ENCODE assay signal across 7 mouse cellular contexts in the genomic region with DNA sequence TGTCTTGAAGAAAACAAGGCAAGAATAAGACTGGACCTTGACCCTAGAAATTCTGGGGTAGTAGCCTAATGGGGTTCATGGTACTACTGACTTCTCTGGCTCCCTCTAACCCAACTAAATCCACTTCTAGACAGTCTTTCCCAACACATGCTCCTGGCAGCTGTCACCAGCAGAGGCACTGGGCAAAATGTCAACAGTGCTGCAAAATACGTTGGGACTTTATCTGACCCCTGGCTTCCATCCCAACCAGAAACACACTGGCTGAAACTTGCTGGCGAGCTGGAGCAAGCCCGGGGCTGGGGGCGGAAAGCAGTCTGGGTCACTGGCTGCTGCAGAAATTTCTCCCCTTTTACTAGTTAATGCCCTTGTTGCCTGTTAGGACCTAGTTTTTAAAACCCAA. TPM values are rescaled to one million over a fixed set of nuclear protein-coding genes. Genes with fewer than 3 reads are reported as not detected.
DNase-seq lines count a peak whose midpoint lies in the region; ATAC-seq and TF ChIP-seq lines count a peak whose summit lies in the region.

No protein-coding gene starts in this region.

- H3K27ac ChIP-seq in heart, postnatal 0 days (ENCODE audit: low read depth) = peak overlapping the region; percentile 99
- peak overlapping the region; percentile 31 for H3K27ac ChIP-seq in midbrain, embryonic 11.5 days (ENCODE audit: low read depth, low read length)

- TF ChIP-seq EP300 in heart, postnatal 0 days (IDR thresholded peaks at IDR 0.05; ENCODE audit: low read depth) = peak; percentile 76; the same call in 1 of the 2 replicates

- H3K4me1 ChIP-seq in heart, postnatal 0 days (ENCODE audit: control insufficient read depth, insufficient read depth) = peaks cover 46% of the 10 kb centered on the region
- peaks cover 37% of the 10 kb centered on the region for H3K4me1 ChIP-seq in midbrain, embryonic 11.5 days (ENCODE audit: control insufficient read depth, insufficient read depth, low read length)

- 3% methylated on average over 4 of the region's 4 CpGs for WGBS in heart, postnatal 0 days
- WGBS in midbrain, embryonic 11.5 days = 7% methylated on average over 4 of the region's 4 CpGs

- TF ChIP-seq CTCF in heart, postnatal 0 days (IDR thresholded peaks at IDR 0.05; ENCODE audit: low read depth) = peak; percentile 25; the same call in 1 of the 2 replicates

- H3K4me2 ChIP-seq in heart, postnatal 0 days (ENCODE audit: low read depth, low read length) = peak overlapping the region; percentile 66
- peak overlapping the region; percentile 40 for H3K4me2 ChIP-seq in midbrain, embryonic 11.5 days

- ATAC-seq in heart, postnatal 0 days (ENCODE audit: insufficient read depth, low read depth) = peak; percentile 76
- ATAC-seq in midbrain, embryonic 11.5 days (ENCODE audit: low FRiP score) = no peak
- ATAC-seq in inflammation-experienced regulatory T-cells, adult 6 months = no peak

- peak; percentile 88 for DNase-seq in adrenal gland, adult 2 months
- peak; percentile 95 for DNase-seq in fat pad, adult 2 months (ENCODE audit: extremely low read depth, low read depth, low spot score)
- DNase-seq in heart, postnatal 0 days (ENCODE audit: low spot score) = peak; percentile 96
- peak; percentile 90 to 93 for DNase-seq in kidney, postnatal 25 days
- no peak for DNase-seq in midbrain, embryonic 11.5 days (ENCODE audit: low spot score, missing footprints)
- no peak for DNase-seq in natural killer cell, adult 2 months (ENCODE audit: low spot score in 2 of 2)

- peak overlapping the region; percentile 38 for H3K4me3 ChIP-seq in heart, postnatal 0 days (ENCODE audit: low read depth, low read length)
- no peak overlapping the region for H3K4me3 ChIP-seq in midbrain, embryonic 11.5 days (ENCODE audit: low read depth, low read length)

- no peaks in the 10 kb centered on the region for H3K27me3 ChIP-seq in heart, postnatal 0 days (ENCODE audit: control insufficient read depth, insufficient read depth, low read length)
- no peaks in the 10 kb centered on the region; the same call in 1 of the 2 replicates for H3K27me3 ChIP-seq in midbrain, embryonic 11.5 days (ENCODE audit: control insufficient read depth, insufficient read depth, low read length)

- H3K36me3 ChIP-seq in heart, postnatal 0 days (replicated peaks; ENCODE audit: control insufficient read depth, insufficient read depth, low read length) = no peaks in the 10 kb centered on the region
- H3K36me3 ChIP-seq in midbrain, embryonic 11.5 days (ENCODE audit: control insufficient read depth, insufficient read depth, low read length) = no peaks in the 10 kb centered on the region

- H3K9ac ChIP-seq in heart, postnatal 0 days (replicated peaks; ENCODE audit: low read depth, low read length) = peak overlapping the region; percentile 53
- peak overlapping the region; percentile 31; the same call in 1 of the 2 replicates for H3K9ac ChIP-seq in midbrain, embryonic 11.5 days (ENCODE audit: low read length)

- no peaks in the 10 kb centered on the region for H3K9me3 ChIP-seq in heart, postnatal 0 days (replicated peaks; ENCODE audit: control insufficient read depth, low read length)
- H3K9me3 ChIP-seq in midbrain, embryonic 11.5 days (ENCODE audit: control insufficient read depth, low read length) = no peaks in the 10 kb centered on the region

RNA-seq across cellular contexts. Expression of a gene that starts 35.5 kb away (rescaled TPM):
- total RNA-seq in adrenal gland, adult 2 months (2021) = 10 to 100 TPM; 53.1 to 56.1 TPM
- 151 and 157 TPM in 2 replicates for polyA plus RNA-seq in adrenal gland, adult 2 months (2012; rRNA removed)
- 30.3 and 35.6 TPM in 2 replicates for total RNA-seq in heart, postnatal 0 days (2014; rRNA removed; ENCODE audit: low replicate concordance)
- polyA plus RNA-seq in heart, postnatal 0 days (2015; fragmentation: Nextera tagmentation; extraction: Ambion mirVana) = 17.0 and 17.4 TPM in 2 replicates
- 4.1 and 4.5 TPM in 2 replicates for polyA plus RNA-seq in midbrain, embryonic 11.5 days (2014; fragmentation: Nextera tagmentation; extraction: Ambion mirVana)
- polyA plus RNA-seq in inflammation-experienced regulatory T-cells, adult 6 months (2017; shearing (Covaris generic)) = 10 to 100 TPM; 11.5 to 25.9 (median 14.4) TPM

RNA-seq across cellular contexts. Expression of a gene that starts 36.8 kb away (rescaled TPM):
- 10 to 100 TPM; 56.0 to 63.9 TPM for total RNA-seq in adrenal gland, adult 2 months (2021)
- polyA plus RNA-seq in adrenal gland, adult 2 months (2012; rRNA removed) = 48.8 and 67.3 TPM in 2 replicates
- 48.5 and 50.0 TPM in 2 replicates for total RNA-seq in heart, postnatal 0 days (2014; rRNA removed; ENCODE audit: low replicate concordance)
- polyA plus RNA-seq in heart, postnatal 0 days (2015; fragmentation: Nextera tagmentation; extraction: Ambion mirVana) = 18.4 and 18.5 TPM in 2 replicates
- polyA plus RNA-seq in midbrain, embryonic 11.5 days (2014; fragmentation: Nextera tagmentation; extraction: Ambion mirVana) = 21.0 and 22.4 TPM in 2 replicates
- polyA plus RNA-seq in inflammation-experienced regulatory T-cells, adult 6 months (2017; shearing (Covaris generic)) = 10 to 100 TPM; 15.7 to 18.1 (median 17.4) TPM

Comparison
In these comparisons a context has a peak if more than half of its experiments do, and no peak if none do; other contexts are left out.
1. DNase-seq: peak in adrenal gland, adult 2 months (single experiment), fat pad, adult 2 months (single experiment), heart, postnatal 0 days (single experiment) and kidney, postnatal 25 days (2 of 2); none in midbrain, embryonic 11.5 days (single experiment) and natural killer cell, adult 2 months (0 of 2).